Mouse (Mus musculus): Measurements from ENCODE around the gene Pfas.
A peak's percentile ranks its signal among the peaks of the same experiment; 100 is the strongest.
"Not testable (repeated sequence)": the region's sequence is repeated elsewhere in the genome, so short reads cannot be mapped to it uniquely, and the experiment has no call there.

Gene Pfas

DNA sequence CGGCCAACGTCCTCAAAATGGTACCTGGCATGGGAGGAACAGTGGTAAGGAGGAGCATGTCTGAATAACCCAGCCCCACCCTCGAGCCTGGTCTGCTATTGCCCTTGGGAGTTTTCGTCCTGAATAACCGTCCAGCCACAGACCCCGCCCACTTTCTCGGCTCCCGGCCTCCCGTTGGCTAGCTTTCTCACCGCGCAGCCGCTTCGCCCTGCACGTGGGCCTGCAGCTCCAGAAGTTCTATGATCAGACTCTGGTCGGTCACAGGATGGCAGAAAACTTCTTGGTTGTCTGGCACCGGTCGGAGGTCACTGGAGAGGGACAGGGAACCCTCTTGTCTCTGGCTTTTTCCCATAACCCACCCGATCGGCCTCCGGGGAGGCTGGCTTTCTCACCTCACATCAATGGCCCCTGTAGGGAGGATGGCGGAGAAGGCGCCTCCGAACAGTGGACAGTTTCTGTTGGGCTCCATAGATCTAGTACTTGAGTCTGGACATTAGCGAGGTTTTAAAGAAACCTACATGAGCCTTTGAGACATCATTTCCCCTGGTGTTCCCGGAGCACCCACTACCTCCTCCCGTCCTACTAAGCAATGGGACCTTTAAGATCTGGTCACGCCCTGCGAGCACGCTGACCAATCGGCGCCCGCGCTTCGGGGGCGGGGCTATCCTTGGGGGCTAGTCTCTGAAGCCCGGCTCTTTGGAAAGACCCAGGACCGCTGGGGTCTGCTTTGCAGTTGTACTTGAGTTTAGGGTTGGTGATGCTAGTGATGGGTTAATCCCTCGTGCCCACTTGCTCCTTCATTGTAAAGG is 34.8 kb downstream of the Pfas start:
- peak; percentile 95 for DNase-seq (ENCODE audit: low read depth, low spot score)

DNA sequence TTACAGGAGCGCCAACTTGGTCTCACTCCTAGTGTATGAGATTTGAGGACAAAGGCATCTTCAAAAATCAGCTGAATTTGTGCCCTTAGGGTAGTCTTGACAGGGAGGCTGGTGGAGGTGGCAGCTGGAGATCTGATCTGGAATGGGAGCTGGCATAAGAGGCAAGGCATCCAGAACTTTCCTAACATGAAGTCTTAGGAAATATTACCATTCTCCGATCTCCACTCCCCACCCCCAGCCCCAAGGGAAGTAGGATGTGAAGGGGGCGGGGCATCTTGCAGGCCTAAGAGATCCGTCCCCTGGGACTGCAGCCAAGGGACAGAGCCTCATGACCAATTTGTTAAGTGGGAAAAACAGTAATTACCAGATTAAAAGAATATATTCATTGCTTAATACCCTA is 38.0 kb downstream of the Pfas start:
- DNase-seq (ENCODE audit: low read depth, low spot score): no peak

DNA sequence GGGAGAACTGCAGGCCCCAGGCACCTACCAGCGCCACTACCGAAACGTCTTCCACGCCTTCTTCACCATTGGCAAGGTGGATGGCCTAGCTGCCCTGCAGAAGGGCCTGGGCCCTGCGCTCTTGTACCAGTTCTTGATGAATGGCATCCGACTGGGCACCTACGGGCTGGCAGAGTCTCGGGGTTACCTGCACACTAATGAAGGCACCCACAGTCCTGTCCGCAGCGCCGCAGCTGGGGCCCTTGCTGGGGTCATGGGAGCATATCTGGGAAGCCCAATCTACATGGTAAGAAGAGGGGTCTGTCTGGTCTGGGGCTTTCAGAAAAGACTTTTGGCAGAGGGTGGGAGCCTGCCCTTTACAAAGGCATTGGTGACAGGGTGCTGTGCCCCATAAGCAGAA is 39.5 kb downstream of the Pfas start:
- no peak for DNase-seq (ENCODE audit: low read depth, low spot score)

DNA sequence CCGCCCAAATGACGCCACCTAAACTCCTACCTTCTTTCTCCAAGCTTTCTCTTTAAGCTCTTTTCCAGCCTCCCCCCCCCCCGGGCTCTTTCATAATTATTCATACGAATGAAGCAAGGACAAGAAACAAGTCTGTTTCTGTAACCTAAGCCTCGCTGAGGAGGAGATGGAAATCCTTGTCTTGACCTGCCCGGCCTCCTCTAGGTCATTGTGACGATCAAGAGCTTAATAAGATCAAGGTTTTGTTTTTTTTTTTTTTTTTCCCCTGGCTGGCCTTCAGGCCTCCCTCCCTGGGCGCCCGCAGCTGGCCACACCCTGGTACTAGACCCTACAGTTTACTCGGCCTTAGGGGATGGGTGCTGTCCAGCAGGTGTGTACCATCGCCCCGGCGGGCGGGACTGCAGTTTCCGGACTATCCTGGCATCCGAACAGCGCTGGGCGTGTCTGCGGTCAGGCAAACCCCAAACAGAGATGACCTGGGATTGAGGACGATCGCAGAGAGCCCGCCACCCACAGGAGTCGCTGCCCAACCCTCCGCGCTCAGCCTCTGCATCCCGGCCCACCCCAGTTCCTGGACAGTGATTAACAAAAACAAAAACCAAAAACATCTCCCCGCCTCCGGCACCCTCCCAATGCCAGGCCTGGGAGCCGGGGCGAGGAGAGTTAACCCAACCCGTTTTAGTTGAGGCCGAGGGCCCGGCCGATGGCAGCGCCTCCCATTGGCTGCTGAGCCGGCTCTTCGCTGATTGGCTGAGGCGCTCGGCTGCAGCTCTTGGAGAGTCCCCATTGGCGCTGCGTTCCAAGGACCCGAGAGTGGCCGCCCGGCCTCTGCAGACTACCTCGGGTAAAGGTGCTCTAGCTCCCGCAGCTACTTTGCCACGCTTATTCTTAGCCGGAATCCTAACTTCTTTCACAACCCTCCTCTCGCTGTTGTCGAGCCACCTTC is 40.6 kb downstream of the Pfas start, which contains the start of gene Slc25a35:
TSS of gene Slc25a35 (plus strand) at position 795 of the 946 bp plus-strand sequence.
- peak; percentile 92 for DNase-seq (ENCODE audit: low read depth, low spot score)

DNA sequence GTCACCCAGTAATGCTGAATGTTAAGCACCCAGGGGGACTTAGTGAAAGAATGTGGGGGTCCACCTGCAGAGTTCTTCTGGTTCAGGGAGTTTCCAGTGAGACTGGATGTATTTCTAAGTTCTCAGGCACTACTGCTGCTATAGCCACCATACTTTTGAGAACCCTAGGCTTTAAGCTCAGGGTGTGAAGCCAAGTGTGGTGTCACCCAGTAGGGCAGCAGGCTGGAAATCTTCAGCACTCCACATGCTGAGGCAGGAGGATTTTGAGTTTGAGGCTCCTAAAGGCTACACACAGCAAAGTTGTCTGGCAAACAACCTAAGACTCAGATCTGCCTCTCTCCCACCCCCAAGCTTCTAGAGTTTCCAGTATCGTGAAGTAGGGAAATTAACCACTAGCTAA is 41.7 kb downstream of the Pfas start:
- no peak for DNase-seq (ENCODE audit: low read depth, low spot score)

DNA sequence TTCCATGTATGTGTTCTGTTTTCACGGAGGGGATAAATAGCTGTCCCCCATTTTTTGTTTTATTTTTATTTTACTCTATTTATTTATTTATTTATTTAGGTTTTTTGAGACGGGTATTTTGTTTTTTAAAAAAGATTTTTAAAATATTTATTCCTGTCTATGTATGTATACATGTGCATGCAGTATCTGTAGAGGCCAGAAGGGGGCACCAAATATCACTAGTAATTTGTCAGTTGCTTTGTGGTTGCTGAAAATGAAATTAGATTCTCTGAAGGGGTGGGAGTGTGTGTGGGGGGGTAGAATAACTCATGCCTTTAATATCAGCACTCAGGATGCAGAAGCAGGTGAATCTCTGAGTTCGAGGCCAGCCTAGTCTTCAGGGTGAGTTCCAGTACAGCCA is 42.4 kb downstream of the Pfas start:
- DNase-seq (ENCODE audit: low read depth, low spot score): peak; percentile 59

DNA sequence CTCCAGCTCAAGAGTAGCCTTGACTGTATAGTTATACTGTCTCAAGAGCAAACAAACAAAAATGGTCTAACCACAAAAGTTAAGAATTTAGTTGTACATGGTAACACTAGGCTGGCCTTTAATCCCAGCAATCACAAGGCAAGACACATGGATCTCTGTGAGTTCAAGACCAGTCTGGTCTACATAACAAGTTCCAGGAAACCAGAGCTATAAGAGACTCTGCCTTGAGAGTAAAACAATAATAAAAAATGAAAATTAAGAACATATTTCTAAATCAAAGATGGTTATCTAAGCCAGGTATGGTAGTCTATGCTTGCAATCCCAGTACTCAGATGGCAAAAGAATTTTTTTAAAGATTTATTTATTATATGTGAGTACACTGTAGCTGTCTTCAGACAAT is 43.2 kb downstream of the Pfas start:
- no peak for DNase-seq (ENCODE audit: low read depth, low spot score)

DNA sequence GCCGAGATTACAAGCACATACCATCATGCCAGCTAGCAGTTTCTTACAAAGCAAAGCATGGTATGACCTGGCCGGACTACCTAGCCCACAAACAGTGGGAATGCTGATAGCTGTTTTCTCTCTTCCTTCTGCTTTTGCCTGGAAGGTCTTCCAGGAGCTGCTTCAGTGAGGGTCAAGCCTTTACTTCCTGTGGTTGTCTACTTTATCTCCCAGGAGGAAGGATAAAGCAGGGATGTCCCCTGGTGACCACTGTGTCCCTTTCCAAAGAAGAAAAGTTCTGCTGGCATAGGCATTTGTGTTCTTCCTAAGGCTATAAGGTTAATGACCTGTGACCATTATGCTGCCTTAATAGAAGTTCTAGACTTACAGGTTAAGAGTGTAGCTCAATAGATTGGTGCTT is 44.9 kb downstream of the Pfas start:
- DNase-seq (ENCODE audit: low read depth, low spot score): no peak

DNA sequence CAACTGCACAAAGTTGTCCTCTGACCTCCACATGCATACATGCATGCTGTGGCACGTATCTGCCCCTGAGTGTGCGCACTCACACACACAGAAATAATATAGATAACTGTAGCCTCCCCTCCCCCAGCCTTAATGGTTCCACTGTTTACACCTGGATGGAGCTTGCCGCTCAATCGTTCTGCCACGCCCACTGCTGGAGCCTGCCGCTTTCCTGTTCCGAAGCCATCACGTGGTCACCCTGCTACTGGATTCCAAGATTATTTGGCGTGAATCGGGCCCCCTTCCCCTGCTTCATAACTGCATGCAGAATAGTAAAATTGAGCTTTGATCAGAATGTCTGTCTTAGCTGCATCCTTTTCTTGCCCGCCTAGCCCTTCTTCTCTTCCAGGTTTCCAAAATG is 46.1 kb downstream of the Pfas start:
- DNase-seq (ENCODE audit: low read depth, low spot score): not testable (repeated sequence)

DNA sequence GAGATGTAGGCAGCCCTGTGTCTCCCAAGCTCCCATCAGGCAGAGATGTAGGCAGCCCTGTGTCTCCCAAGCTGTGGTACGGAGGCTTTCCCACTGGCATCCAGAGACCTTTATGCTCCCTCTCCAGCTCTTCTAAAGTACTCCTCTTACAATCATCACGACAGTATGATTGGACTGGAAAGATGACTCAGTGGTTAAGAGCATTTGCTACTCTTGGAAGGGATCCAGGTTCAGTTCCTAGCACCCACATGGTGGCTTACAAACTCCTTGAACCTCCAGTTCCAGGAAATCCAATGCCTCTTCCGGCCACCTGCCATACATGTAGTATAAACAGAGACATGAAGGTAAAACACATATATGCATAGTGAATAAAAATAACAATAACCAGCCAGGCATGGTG is 46.7 kb downstream of the Pfas start:
- no peak for DNase-seq (ENCODE audit: low read depth, low spot score)

DNA sequence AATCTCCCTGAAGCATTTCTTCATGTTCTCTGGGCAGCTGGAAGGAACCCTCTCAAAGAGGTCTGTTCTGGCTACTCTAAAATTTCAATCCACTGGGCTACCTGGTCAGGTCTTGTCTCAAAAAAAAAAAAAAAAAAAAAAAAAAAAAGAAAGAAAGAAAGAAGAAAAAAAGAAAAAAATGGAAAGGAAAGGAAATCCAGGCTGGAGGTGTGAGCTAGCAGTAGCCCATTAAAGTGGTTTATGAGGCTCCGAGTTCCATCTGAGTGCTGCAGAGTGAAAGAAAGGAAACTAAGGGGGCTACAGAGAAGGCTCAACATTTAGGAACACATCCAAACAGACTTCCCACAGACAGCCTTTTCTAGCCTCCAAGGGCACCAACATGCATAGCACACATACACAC is 50.3 kb downstream of the Pfas start:
- DNase-seq (ENCODE audit: low read depth, low spot score): no peak

DNA sequence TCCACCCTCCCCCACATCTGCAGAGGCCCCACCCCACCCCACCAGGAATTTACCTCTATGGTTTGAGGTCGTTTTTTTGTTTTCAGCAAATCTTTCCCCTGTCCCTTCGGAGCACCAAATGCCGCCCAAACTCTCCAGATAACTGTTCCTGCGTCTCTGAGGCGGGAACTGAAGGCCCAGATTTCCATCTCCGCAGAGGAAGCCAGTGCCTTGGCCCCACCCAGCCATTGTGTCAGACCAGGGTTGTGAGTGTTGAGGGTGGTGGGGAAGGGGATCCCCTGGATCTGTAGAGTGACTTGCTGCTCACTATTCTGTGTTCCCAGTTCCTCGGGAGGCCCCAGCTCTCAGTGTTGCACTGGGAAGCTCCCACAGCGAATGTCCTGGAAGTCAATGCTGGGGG is 51.0 kb downstream of the Pfas start, which contains the start of gene Arhgef15:
TSS of gene Arhgef15 (minus strand) at position 173 of the 400 bp plus-strand sequence.
- peak; percentile 46 for DNase-seq (ENCODE audit: low read depth, low spot score)

DNA sequence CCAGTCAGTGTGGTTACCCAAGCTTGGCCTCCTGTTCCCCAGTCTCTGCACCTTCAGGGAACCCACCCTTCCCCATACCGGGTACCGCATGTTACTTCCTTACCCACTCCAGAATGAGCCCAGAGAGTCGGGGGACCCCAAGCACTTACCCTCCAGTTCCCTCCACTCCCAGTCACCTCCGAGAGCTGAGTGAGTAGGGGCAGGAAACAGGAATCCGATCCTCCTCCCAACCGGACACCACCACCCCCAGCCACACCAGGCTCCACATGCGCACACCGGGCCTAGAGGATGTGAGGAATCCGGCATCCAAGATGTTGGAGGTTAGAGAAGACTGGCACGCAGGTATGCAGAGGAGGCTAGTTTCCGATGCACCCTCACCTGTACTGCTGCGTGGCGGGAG is 51.6 kb downstream of the Pfas start:
- DNase-seq (ENCODE audit: low read depth, low spot score): peak; percentile 44

DNA sequence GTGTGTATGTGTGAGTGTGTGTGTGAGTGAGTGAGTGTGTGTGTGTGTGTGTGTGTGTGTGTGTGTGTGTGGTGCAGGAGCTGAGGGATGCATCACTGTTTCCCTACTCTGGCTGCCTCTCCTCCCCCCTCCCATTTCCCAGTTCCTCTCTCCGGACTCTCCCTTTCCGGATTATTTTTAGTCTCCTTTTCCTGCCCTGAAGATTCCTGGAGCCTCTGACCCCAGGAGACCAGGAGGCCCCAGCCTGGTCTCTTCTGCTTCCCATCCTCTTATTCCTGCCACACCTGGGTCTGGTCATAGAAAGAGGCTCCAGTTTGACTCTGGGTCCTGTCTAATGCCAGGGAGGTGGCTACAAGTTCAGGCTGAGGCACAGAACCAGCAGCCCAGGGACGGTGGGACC is 52.2 kb downstream of the Pfas start:
- no peak for DNase-seq (ENCODE audit: low read depth, low spot score)

DNA sequence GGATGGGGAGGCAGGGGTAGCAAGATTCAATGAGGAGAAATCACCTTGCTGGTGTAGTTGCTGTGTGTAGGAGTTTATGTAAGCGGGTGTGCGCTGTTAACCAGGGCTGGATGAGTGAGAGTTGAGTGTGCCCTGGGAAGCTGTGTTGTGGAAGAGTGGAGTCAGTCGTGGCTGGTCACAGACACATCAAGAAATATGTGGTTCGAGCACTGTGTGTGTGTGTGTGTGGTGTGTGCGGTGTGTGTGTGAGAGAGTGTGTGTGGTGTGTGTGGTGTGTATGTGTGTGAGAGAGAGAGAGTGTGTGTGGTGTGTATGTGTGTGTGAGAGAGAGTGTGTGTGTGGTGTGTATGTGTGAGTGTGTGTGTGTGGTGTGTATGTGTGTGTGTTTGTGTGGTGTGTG is 52.8 kb downstream of the Pfas start:
- DNase-seq (ENCODE audit: low read depth, low spot score): no peak

DNA sequence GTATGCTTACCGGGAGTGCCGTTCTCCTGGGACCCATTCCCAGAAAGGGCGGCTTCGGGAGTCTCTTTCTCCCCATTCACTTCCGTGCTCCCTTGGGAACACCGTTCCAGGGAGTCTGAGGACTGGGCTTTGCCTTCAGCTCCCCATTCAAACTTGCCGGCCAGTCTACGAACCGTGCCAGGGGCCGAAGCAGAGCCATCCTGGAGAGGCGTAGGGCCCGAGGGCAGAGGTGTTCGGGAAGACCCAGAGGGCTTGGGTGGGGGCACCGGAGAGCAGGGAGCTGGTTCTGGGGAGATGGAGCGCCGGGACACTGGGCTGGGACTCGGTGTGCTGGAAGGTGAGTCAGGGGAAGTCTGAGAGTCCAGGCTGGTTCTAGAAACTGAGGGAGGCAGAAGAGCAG is 53.9 kb downstream of the Pfas start:
- DNase-seq (ENCODE audit: low read depth, low spot score): no peak

DNA sequence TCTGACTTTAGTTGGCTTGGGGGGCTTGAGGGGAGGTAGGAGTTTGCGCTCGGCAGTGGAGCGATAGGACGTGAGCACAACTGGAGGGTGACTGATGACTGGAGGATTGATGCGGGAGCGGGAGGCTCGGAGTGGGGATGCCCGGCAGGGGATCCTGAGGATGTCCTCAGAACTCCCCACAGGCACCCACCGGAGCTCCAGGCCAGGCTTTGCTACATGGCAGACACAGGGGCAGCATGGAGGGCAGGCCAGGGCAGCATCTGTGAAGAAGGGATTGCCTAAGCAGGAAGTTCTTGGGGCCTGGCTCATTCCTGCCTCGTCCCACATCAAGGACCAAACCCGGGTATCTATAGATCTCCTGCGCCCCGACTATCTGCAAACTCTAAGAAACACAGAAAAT is 54.4 kb downstream of the Pfas start:
- no peak for DNase-seq (ENCODE audit: low read depth, low spot score)

DNA sequence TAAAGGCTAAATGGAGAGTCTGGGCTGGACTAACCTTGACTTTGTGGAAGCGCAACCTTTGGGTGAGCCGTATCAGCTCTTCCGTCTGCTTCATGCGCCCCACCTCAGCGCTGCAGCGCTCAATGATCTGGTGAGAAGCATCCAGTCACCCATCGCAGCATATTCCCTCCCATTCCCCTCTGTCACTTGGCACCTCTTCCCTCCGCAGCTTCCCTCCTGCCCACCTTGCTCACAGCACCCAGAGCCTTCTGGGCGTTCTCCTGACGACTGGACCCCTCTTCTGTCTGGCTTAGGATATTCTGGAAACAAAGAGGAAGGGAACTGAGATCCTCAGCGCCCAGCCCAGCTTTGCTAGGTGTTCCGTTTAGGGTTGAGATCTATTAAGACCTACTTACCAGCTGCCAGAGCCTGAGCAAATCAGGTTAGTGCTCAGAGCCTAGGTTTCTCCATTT is 60.7 kb downstream of the Pfas start:
- DNase-seq (ENCODE audit: low read depth, low spot score): no peak

DNA sequence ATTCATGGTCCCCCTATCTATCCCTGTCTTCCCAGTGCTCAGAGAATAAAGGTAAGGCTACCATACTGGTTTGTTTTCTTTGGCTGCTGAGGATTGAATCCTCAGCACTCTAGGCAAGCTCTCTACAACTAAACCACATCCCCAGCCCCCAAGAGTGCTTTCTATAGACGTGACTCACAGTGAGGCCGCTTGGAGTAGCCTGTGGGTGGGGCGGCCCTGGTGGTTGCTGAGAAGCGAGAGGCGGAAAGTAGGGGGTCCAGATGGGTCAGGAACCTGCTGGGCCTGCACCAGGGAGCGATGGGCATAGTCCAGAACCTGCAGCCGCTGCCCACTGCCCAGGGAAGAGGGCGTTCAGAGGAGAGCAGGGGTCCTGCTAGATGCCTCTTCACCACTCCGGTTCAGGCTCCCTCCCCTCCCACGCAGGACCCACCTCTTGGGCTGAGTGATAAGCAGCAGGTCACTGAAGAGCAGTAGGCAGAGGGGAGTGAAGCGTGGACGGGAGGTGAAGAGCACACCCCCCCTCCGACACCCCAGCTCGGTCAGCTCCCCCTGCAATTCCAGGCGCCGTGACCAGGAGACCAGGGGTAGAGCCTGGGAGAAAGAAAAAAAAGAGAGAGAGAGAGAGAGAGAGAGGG is 61.3 kb downstream of the Pfas start:
- DNase-seq (ENCODE audit: low read depth, low spot score): no peak

DNA sequence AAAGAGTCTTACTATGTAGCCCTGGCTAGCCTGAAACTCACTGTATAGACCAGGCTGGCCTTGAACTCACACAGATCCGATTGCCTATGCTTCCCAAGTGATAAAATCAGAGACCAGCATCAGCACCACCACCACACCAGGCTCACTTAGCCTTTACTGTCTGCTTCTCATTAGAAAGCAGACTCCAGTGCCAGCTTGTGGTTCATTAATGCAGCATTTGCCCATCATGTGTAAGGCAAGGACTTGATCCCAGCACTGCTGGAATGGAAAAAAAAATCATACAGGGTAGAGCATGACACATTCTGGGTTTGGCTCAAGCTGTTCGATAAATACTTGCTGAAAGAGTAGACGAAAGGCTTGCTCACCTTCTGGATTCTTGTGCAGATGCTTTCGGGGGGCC is 62.3 kb downstream of the Pfas start:
- DNase-seq (ENCODE audit: low read depth, low spot score): no peak

DNA sequence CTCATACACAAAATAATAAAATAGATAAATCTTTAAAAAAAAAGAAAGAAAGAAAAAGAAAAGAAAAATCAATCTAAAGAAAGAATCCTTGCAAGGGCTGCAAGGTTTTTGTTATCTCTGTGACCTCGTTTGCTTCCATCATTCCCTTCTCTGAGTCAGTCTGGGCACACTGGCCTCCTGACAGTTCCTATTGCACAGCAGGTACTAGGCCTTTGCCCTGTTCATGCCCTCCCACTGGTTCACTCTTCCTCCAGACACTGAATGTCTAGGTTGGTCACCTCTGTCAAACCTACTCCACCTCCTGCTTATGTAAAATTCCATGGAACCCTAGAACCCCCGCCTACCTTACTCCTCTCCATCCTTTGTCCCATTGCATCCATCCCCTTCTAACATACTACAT is 63.0 kb downstream of the Pfas start:
- no peak for DNase-seq (ENCODE audit: low read depth, low spot score)

DNA sequence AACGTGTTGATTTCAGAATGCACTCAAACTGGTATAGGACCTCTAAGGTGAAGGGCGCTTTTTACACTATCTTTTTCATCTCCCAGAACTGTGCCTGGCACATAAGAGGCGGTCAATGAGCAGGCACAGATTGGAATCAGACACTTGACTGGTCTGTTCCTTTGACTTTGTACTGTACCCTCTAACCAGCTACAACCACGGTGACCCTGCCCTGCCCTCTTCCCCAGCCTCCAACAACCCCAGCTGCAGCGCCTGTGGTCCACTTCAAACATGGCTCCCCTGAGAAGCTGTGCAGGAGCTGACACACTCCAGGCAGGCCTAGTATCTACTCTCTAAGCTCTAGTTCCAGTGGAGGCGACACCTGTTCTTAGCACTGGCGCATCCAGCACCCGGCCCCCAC is 65.5 kb downstream of the Pfas start:
- DNase-seq (ENCODE audit: low read depth, low spot score): no peak

Data from R1 (cell line).